Mouse (Mus musculus) embryonic facial prominence, embryonic 13.5 days (tissue): ENCODE data around the gene Iqgap1. TPM values are rescaled to one million over a fixed set of nuclear protein-coding genes. Genes with fewer than 3 reads are reported as not detected.

Experiments used
- ATAC-seq: fragments of 200-750 bp; cut with Nextera tagmentation; 2 replicates; pipeline ENCODE4 v1.8.0; 2017; ENCODE audit warnings: low read depth; ENCODE audit not compliant: insufficient number of reproducible peaks, insufficient read depth, low FRiP score, low TSS enrichment
- H3K27ac ChIP-seq: fragments of 300-500 bp; sonication (generic); 2 replicates; pipeline ENCODE4 v1.5.1; 2015; ENCODE audit warnings: moderate library complexity, mild to moderate bottlenecking, inconsistent platforms
- H3K27me3 ChIP-seq: fragments of 300-500 bp; sonication (generic); 2 replicates; pipeline ENCODE4 v1.6.1; 2015; ENCODE audit warnings: mild to moderate bottlenecking, inconsistent platforms
- H3K36me3 ChIP-seq: fragments of 300-500 bp; sonication (generic); 2 replicates; pipeline ENCODE4 v1.6.1; 2015; ENCODE audit warnings: mild to moderate bottlenecking, inconsistent platforms
- H3K4me1 ChIP-seq: fragments of 300-500 bp; sonication (generic); 2 replicates; pipeline ENCODE4 v1.6.1; 2015; ENCODE audit warnings: inconsistent platforms
- H3K4me2 ChIP-seq: fragments of 300-500 bp; sonication (generic); 2 replicates; pipeline ENCODE4 v1.6.1; 2015; ENCODE audit warnings: moderate library complexity, mild to moderate bottlenecking, inconsistent platforms
- H3K4me3 ChIP-seq: fragments of 300-500 bp; sonication (generic); 2 replicates; pipeline ENCODE4 v1.5.1; 2015; ENCODE audit warnings: mild to moderate bottlenecking, inconsistent platforms
- H3K9ac ChIP-seq: fragments of 300-500 bp; sonication (generic); 2 replicates; pipeline ENCODE4 v1.6.1; 2015; ENCODE audit warnings: mild to moderate bottlenecking, inconsistent platforms
- H3K9me3 ChIP-seq: fragments of 300-500 bp; sonication (generic); 2 replicates; pipeline ENCODE4 v1.6.1; 2016; ENCODE audit warnings: inconsistent platforms
- WGBS: fragments of 180-500 bp; shearing (Covaris S2); methylation state at CpG from one replicate; pipeline ENCODE4 v1.1.7; 2015; ENCODE audit warnings: mixed read lengths; 5-methylcytosine and 5-hydroxymethylcytosine counted together
- polyA plus RNA-seq: library from polyadenylated mRNA; unstranded; fragments of >200 nt; fragmentation: Nextera tagmentation; extraction: Ambion mirVana; gene quantifications from 2 replicates; pipeline ENCODE4 v1.2.1, GENCODE M21; 2015

Iqgap1 gene
- polyA plus RNA-seq, 1 experiment from 2014 or later: 56.0 TPM

GRCm38 (mm10) chr7:80830193-80830803, 4.5 kb upstream of the Iqgap1 start:
- H3K27me3 ChIP-seq: no peaks in the 10 kb centered on the region
- no peak overlapping the region for H3K27ac ChIP-seq
- WGBS: 77% methylated on average over 15 of the region's 15 CpGs
- no peaks in the 10 kb centered on the region for H3K9me3 ChIP-seq
- H3K9ac ChIP-seq: no peak overlapping the region
- no peak overlapping the region for H3K4me2 ChIP-seq
- no peak for ATAC-seq
- no peak overlapping the region for H3K4me3 ChIP-seq
- no peaks in the 10 kb centered on the region for H3K36me3 ChIP-seq
- H3K4me1 ChIP-seq: peaks cover 13% of the 10 kb centered on the region; the same call in 1 of the 2 replicates

DNA sequence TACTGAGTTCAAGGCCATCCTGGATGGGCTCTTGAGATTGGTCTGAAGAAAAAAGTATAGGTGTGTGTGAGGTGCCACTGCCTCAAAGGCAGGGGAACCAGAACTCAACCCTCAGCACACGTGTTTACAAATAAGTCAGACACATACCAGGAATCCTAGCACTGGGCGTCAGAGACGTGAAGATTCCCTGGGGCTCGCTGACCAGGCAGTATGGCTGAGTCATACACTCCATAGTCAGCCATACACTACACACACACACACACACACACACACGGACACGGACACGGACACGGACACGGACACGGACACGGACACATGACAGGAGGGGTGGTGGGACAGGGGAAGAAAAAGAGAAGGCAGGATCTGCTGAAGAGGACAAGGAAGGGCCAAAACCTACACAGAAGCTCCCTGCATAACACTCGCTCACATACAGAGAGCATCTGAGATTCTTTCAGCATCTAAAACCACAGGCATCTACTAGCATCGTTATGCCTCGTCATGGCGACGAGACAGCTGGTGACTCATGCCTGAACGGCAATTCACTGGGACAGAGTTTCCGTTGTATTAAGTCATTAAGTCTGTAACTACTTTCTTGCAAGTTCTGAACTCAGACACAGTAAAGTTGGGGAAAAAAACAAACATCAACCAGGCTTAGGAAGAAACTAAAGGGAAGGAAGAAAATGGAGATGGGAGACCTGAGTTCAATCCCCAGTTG, 2.5 kb upstream of the Iqgap1 start:
- ATAC-seq: no peak
- H3K4me1 ChIP-seq: peaks cover 13% of the 10 kb centered on the region; the same call in 1 of the 2 replicates
- no peak overlapping the region for H3K9ac ChIP-seq
- no peaks in the 10 kb centered on the region for H3K9me3 ChIP-seq
- no peaks in the 10 kb centered on the region for H3K27me3 ChIP-seq
- no peak overlapping the region for H3K4me2 ChIP-seq
- no peak overlapping the region for H3K27ac ChIP-seq
- H3K36me3 ChIP-seq: no peaks in the 10 kb centered on the region
- no peak overlapping the region for H3K4me3 ChIP-seq
- 64% methylated on average over 18 of the region's 18 CpGs for WGBS

DNA sequence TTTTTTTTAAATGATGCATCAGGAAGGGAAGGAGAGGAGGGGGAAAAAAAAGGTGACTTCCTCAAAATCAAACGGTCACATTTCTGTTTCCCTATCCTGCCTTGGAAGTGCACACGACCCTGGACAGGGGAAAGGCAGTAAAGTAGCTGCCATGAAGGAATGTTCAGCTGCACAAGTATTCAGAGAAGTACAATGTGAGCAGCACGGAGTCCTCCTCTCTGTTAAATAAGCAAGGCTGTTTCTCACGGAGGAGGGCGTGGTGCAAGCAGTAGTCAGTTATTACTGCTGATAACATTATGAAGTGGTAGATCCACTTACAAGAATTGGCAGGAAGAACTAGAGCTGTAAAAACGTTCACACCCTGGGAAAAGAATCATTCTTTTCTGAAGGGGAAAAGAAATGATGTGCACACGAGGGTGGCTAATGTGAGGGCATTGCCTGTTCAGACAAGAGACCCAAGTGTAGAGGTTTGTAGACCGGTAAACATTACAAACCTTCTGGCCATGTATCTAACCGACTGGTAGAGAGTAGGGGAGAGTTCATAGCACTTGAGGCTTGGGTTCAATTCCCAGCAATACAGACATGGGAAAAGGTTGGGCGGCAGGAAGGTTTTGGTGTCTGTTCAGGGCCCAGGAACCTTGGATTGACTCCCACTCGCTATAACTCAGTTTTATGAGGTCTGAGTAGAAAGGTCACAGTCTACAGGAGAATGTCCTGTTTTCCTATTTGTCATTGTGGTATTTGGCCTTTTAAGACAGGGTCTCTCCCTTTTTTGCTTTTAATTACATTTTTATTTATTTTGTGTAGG, 1.7 kb downstream of the Iqgap1 start:
- no peak overlapping the region for H3K4me3 ChIP-seq
- H3K27ac ChIP-seq: no peak overlapping the region
- no peak overlapping the region for H3K4me2 ChIP-seq
- no peaks in the 10 kb centered on the region for H3K27me3 ChIP-seq
- H3K36me3 ChIP-seq: no peaks in the 10 kb centered on the region
- no peaks in the 10 kb centered on the region for H3K9me3 ChIP-seq
- peaks cover 13% of the 10 kb centered on the region; the same call in 1 of the 2 replicates for H3K4me1 ChIP-seq
- no peak overlapping the region for H3K9ac ChIP-seq
- WGBS: 66% methylated on average over 11 of the region's 11 CpGs
- ATAC-seq: no peak

- no peak overlapping the region for H3K4me2 ChIP-seq
- H3K4me3 ChIP-seq: no peak overlapping the region
- H3K27ac ChIP-seq: no peak overlapping the region
- 76% methylated on average over 4 of the region's 4 CpGs for WGBS
- H3K4me1 ChIP-seq: peaks cover 10% of the 10 kb centered on the region; the same call in 1 of the 2 replicates
- H3K27me3 ChIP-seq: no peaks in the 10 kb centered on the region
- no peaks in the 10 kb centered on the region for H3K36me3 ChIP-seq
- H3K9ac ChIP-seq: no peak overlapping the region
- H3K9me3 ChIP-seq: no peaks in the 10 kb centered on the region
- ATAC-seq: no peak
These were observed 2.5 kb downstream of the Iqgap1 start for GRCm38 (mm10) chr7:80823267-80823666.

- Histone ChIP-seq H3K36me3 (no peaks in the 10 kb centered on the region), H3K27ac (no peak overlapping the region), H3K9me3 (no peaks in the 10 kb centered on the region), H3K4me2 (no peak overlapping the region), H3K4me3 (no peak overlapping the region), H3K9ac (no peak overlapping the region), H3K27me3 (no peaks in the 10 kb centered on the region), H3K4me1 (peaks cover 4% of the 10 kb centered on the region; the same call in 1 of the 2 replicates)
- WGBS: 83% methylated on average over 4 of the region's 4 CpGs
- no peak for ATAC-seq
These were observed 4.9 kb downstream of the Iqgap1 start for GRCm38 (mm10) chr7:80820838-80821237.

DNA sequence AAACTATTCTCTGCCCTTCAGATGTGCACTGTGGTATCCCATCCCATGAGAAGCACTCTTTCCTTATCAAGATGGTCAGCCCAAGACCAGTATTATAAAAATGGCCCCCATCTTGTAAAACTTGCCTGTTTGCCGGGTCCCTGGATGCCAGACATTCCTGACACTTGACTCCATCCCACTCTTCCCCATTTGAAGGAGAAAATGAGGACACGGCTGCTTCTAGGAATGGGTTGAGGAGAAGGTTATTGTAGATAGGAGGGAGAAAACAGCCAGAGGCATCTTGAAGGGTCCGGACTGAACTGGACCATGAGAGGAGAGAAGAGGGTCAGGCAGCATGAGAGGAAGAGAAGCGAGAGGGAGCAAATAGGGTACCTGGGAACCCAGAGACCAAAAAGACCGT, 9.1 kb downstream of the Iqgap1 start:
- H3K9me3 ChIP-seq: no peaks in the 10 kb centered on the region
- no peak overlapping the region for H3K27ac ChIP-seq
- H3K4me2 ChIP-seq: no peak overlapping the region
- ATAC-seq: no peak
- no peak overlapping the region for H3K4me3 ChIP-seq
- no peaks in the 10 kb centered on the region for H3K4me1 ChIP-seq
- 56% methylated on average over 5 of the region's 5 CpGs for WGBS
- no peaks in the 10 kb centered on the region for H3K36me3 ChIP-seq
- no peaks in the 10 kb centered on the region for H3K27me3 ChIP-seq
- H3K9ac ChIP-seq: no peak overlapping the region

DNA sequence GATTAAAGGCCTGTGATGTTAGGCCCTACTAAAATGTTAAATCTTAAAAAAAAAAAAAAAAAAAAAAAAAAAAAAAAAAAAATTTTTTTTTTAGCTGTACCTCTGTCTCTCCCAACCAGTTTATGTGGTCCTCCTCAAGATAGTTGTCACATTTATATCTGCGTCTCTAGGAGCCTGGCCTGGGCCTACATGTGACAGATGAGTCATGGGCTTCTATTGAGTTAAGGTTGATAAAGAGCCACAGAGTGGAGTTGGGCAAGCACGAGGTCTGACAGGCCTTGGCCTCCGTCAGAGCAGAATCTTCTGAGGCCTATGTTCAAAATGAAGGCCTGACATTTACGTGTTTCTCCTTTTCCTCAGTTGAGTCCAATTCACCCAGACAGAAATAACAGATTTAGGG, 12.4 kb downstream of the Iqgap1 start:
- H3K27ac ChIP-seq: no peak overlapping the region
- no peaks in the 10 kb centered on the region for H3K36me3 ChIP-seq
- no peaks in the 10 kb centered on the region for H3K4me1 ChIP-seq
- no peak overlapping the region for H3K9ac ChIP-seq
- ATAC-seq: no peak
- no peaks in the 10 kb centered on the region for H3K27me3 ChIP-seq
- H3K4me2 ChIP-seq: no peak overlapping the region
- no peak overlapping the region for H3K4me3 ChIP-seq
- H3K9me3 ChIP-seq: no peaks in the 10 kb centered on the region
- 89% methylated on average over 4 of the region's 4 CpGs for WGBS

GRCm38 (mm10) chr7:80806331-80806730, 19.4 kb downstream of the Iqgap1 start:
- WGBS: 67% methylated on average over 4 of the region's 4 CpGs
- no peak overlapping the region for H3K4me2 ChIP-seq
- no peak overlapping the region for H3K9ac ChIP-seq
- H3K4me1 ChIP-seq: peaks cover 11% of the 10 kb centered on the region
- H3K27ac ChIP-seq: no peak overlapping the region
- no peaks in the 10 kb centered on the region for H3K9me3 ChIP-seq
- no peak for ATAC-seq
- H3K4me3 ChIP-seq: no peak overlapping the region
- H3K36me3 ChIP-seq: no peaks in the 10 kb centered on the region
- no peaks in the 10 kb centered on the region for H3K27me3 ChIP-seq

DNA sequence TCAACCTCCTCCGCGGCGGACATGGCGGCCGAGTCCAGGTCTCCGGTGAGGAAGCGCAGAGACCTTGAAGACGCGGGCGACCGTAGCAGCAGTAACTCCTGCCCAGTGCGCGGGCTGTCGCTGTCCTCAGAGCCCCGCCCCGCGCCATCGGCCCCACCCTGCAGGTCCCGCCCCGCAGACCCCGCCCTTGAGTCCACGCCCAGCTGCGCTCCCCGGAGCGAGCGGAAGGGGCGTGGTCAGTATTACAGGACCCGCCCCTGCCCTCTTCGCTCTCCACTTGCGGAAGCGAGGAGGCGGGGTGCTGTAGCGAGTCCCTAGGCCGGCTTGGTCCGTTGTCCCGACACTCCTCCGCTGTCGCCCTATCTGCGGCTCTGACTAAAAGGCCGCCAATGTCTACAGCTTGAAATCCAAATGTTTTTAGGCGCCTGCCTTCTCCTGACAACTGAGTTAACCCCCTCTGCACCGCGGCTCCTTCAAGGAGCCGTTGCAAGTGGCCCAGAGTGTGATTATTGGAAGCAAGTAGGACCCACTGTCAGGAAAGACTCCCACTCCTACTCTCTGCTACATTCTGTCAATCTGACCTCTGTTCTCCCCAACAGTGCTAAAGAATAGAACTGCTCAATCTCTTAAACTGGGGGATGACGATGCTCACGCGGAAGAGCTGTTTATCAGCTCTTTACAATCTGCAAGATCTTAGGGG, 22.5 kb downstream of the Iqgap1 start:
- H3K9ac ChIP-seq: peak overlapping the region; percentile 88
- peak; percentile 99 for ATAC-seq
- WGBS: under 1% methylated on average over 47 of the region's 47 CpGs
- peaks cover 11% of the 10 kb centered on the region for H3K4me1 ChIP-seq
- peaks cover 15% of the 10 kb centered on the region for H3K36me3 ChIP-seq
- peak overlapping the region; percentile 93 for H3K4me3 ChIP-seq
- peak overlapping the region; percentile 89 for H3K27ac ChIP-seq
- peak overlapping the region; percentile 66 for H3K4me2 ChIP-seq
- no peaks in the 10 kb centered on the region for H3K9me3 ChIP-seq
- H3K27me3 ChIP-seq: no peaks in the 10 kb centered on the region

DNA sequence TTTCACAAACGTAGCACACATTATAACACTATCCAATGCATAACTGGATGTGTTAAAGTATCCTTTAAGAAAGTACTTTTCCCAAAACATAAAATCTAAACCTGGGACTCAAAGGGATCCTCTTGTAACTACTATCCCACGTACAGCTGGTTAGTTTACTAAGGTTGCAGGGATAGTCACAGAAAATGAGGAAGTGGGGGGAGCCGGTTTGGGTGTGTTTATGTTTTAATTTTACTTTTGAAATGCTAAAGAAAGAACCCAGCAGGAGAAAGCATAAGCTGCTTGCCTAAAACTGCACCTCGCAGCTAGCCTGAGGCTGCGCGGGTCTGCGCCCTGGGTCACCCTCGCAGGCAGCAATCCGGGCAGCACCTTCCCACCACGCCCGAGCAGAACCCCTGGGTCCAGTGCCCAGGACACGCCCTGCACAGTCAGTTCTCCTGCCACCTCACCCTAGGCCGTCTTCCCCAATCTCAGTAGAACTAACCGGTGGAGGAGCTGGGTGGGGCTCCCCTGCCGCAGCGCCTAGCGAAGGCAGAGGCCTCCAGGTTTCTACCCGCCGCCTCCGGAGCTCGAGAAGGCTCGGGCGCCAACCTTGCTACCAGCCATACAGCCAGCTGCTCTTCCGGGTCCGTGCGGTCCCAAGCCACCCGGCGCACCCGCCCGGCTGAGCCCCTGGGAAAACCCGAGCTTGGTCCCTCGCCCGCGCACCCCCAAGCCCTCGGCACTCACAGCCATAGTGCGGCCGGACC, 23.2 kb downstream of the Iqgap1 start:
- peak overlapping the region; percentile 93 for H3K4me3 ChIP-seq
- H3K4me1 ChIP-seq: peaks cover 11% of the 10 kb centered on the region
- WGBS: 2% methylated on average over 37 of the region's 37 CpGs
- peak overlapping the region; percentile 88 for H3K9ac ChIP-seq
- peak overlapping the region; percentile 66 for H3K4me2 ChIP-seq
- no peaks in the 10 kb centered on the region for H3K9me3 ChIP-seq
- H3K36me3 ChIP-seq: peaks cover 21% of the 10 kb centered on the region
- ATAC-seq: peak; percentile 71
- H3K27ac ChIP-seq: peak overlapping the region; percentile 89
- H3K27me3 ChIP-seq: no peaks in the 10 kb centered on the region

GRCm38 (mm10) chr7:80799307-80799706, 26.5 kb downstream of the Iqgap1 start:
- H3K27me3 ChIP-seq: no peaks in the 10 kb centered on the region
- H3K4me1 ChIP-seq: peaks cover 11% of the 10 kb centered on the region
- no peak overlapping the region for H3K27ac ChIP-seq
- no peak overlapping the region for H3K4me2 ChIP-seq
- H3K9me3 ChIP-seq: no peaks in the 10 kb centered on the region
- no peak overlapping the region for H3K9ac ChIP-seq
- no peak for ATAC-seq
- H3K4me3 ChIP-seq: no peak overlapping the region
- H3K36me3 ChIP-seq: peaks cover 43% of the 10 kb centered on the region
- WGBS: 80% methylated on average over 5 of the region's 5 CpGs
